Mouse (Mus musculus) G1E (cell line): ENCODE measurements around the gene Gm28308. TPM values are rescaled to one million over a fixed set of nuclear protein-coding genes. Genes with fewer than 3 reads are reported as not detected.

ENCODE experiments used
- ATAC-seq: 2 replicates; pipeline ENCODE4 v1.8.0; 2016; ENCODE audit warnings: mild to moderate bottlenecking; ENCODE audit not compliant: insufficient number of reproducible peaks, poor library complexity, low FRiP score, severe bottlenecking; ENCODE audit errors: extremely low read depth
- DNase-seq: peaks from one replicate; pipeline ENCODE4 v3.0.0; 2012; ENCODE audit warnings: low spot score
- H3K27me3 ChIP-seq: 2 replicates; pipeline ENCODE4 v1.6.1; 2012; ENCODE audit warnings: mild to moderate bottlenecking, low read length, inconsistent platforms; ENCODE audit not compliant: insufficient read depth
- H3K36me3 ChIP-seq: replicated peaks from 2 replicates; pipeline ENCODE3; 2012; ENCODE audit warnings: mild to moderate bottlenecking, inconsistent platforms
- H3K4me1 ChIP-seq: 2 replicates; pipeline ENCODE4 v1.6.1; 2012; ENCODE audit warnings: low read depth, low read length, inconsistent platforms, mixed read lengths; ENCODE audit not compliant: insufficient read depth
- H3K4me3 ChIP-seq: 2 replicates; pipeline ENCODE4 v1.5.1; 2012; ENCODE audit warnings: low read depth, mild to moderate bottlenecking, inconsistent platforms, low read length, moderate library complexity, mixed read lengths
- H3K9me3 ChIP-seq: replicated peaks from 2 replicates; pipeline ENCODE4 v1.6.1; 2012; ENCODE audit warnings: inconsistent platforms
- CTCF ChIP-seq: IDR thresholded peaks from 2 replicates; pipeline ENCODE4 v1.5.1; 2012; ENCODE audit warnings: low read depth, low read length, inconsistent platforms, mixed read lengths
- GATA1 ChIP-seq: IDR thresholded peaks from 2 replicates; pipeline ENCODE4 v1.6.1; 2012; ENCODE audit warnings: borderline replicate concordance, low read length, inconsistent platforms, mixed read lengths
- GATA2 ChIP-seq: IDR thresholded peaks from 2 replicates; pipeline ENCODE4 v1.6.1; 2012; ENCODE audit warnings: low read depth, low read length, inconsistent platforms, borderline replicate concordance
- POLR2AphosphoS5 ChIP-seq: IDR thresholded peaks from 2 replicates; pipeline ENCODE4 v1.6.1; 2012; ENCODE audit warnings: low read depth, low read length, inconsistent platforms; ENCODE audit not compliant: insufficient replicate concordance
- TAL1 ChIP-seq: conservative IDR thresholded peaks from 2 replicates; pipeline ENCODE4 v1.6.1; 2012; ENCODE audit warnings: low read depth, low read length, inconsistent platforms, mixed read lengths
- polyA plus RNA-seq: library from polyadenylated mRNA; stranded (reverse); fragments of >175 nt; gene quantifications from 2 replicates; pipeline ENCODE4 v1.2.3, GENCODE M21; 2012
- total RNA-seq, 2 experiments: library from RNA; stranded (forward) in 1 of 2; stranded (reverse) in 1 of 2; fragments of 200-1000 nt in 1 of 2; fragments of >200 nt in 1 of 2; fragmentation: Nextera tagmentation in 1 of 2; gene quantifications; 2 replicates each; pipeline ENCODE4 v1.2.3; 2014 to 2017

Gene Gm28308
- total and polyA plus RNA-seq, 3 experiments = not detected

DNA sequence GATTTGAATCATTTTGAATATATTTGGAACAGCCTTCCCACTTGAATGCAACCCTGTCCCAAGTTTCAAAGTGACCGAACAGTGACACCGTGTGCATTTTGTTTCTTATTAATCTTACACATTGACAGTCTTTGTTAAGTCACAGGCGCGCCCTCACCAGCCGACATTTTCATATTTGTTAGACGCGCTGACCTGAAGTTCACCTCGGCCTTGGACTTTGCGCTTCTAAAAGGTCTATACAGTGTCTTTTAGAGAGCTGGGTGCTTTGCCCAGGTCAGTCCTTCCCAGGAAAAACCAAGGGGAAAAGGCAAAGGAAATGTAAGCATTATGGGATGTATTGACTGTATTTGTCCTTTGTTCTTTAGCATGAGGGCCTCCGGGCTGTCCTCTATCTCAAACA, 18.4 kb downstream of the Gm28308 start:
- DNase-seq (no peak), ATAC-seq (no peak)
- no peak for TF ChIP-seq CTCF
- no peak for TF ChIP-seq GATA2
- no peak for TF ChIP-seq POLR2AphosphoS5
- no peak for TF ChIP-seq TAL1
- no peak for TF ChIP-seq GATA1
- no peaks in the 10 kb centered on the region for H3K4me1 ChIP-seq
- no peaks in the 10 kb centered on the region for H3K27me3 ChIP-seq
- no peak overlapping the region for H3K4me3 ChIP-seq
- no peaks in the 10 kb centered on the region for H3K36me3 ChIP-seq
- peaks cover 10% of the 10 kb centered on the region for H3K9me3 ChIP-seq

DNA sequence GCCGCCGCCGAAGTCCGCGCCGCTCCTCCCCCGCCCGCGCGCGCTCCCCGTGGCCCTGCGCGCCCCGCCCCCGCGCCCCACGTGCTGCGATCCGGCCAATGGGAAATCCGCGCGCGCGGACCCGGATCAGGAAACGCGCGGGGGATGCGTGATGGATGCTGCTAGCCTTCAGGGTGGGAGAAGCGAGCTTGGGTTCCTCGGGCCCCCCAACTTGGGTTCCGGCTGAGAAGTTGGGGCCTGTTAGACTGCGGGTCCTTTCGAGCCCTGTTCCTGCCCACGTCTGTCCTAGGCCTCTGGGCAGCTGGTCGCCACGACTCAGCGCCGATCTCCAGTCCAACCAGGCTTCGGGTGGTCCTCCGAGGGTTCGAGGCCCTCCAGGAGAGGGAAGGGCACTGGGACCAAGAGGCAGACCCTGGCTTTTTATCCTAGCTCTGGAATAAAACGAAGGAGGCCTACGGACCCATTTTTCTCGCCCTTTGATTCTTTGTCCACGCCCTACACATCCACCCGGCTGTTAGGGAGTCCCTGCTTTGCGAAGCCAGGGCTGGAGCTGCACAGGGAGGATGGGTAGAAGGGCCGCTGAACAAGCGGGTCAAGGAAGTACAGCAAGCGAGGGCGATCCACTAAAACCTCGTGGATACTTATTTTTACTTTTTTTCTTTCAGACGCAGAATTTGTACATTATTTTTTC, 21.1 kb downstream of the Gm28308 start:
- no peak for TF ChIP-seq CTCF
- TF ChIP-seq GATA2 = no peak
- no peak for TF ChIP-seq POLR2AphosphoS5
- TF ChIP-seq TAL1 = no peak
- no peak for TF ChIP-seq GATA1
- H3K4me1 ChIP-seq = no peaks in the 10 kb centered on the region
- H3K27me3 ChIP-seq = no peaks in the 10 kb centered on the region
- ATAC-seq = no peak
- no peaks in the 10 kb centered on the region for H3K36me3 ChIP-seq
- DNase-seq = no peak
- peaks cover 10% of the 10 kb centered on the region for H3K9me3 ChIP-seq
- no peak overlapping the region for H3K4me3 ChIP-seq

GRCm38 (mm10) chr6:52190906-52191810, 22.0 kb downstream of the Gm28308 start, which contains the start of gene Hoxa4:
Hoxa4 (minus strand) TSS chr6:52191753.
- no peak for ATAC-seq
- DNase-seq = no peak
- H3K27me3 ChIP-seq = no peaks in the 10 kb centered on the region
- no peaks in the 10 kb centered on the region for H3K36me3 ChIP-seq
- H3K9me3 ChIP-seq = peaks cover 10% of the 10 kb centered on the region
- TF ChIP-seq POLR2AphosphoS5 (no peak), TAL1 (no peak), CTCF (no peak), GATA1 (no peak), GATA2 (no peak)
- H3K4me1 ChIP-seq = no peaks in the 10 kb centered on the region
- no peak within 1 kb of the TSS for H3K4me3 ChIP-seq

GRCm38 (mm10) chr6:52190410-52190809, 22.7 kb downstream of the Gm28308 start:
- ATAC-seq (no peak), DNase-seq (no peak)
- Histone ChIP-seq H3K4me3 (no peak overlapping the region), H3K36me3 (no peaks in the 10 kb centered on the region), H3K4me1 (no peaks in the 10 kb centered on the region), H3K9me3 (peaks cover 10% of the 10 kb centered on the region), H3K27me3 (no peaks in the 10 kb centered on the region)
- no peak for TF ChIP-seq GATA1
- TF ChIP-seq TAL1 = no peak
- no peak for TF ChIP-seq POLR2AphosphoS5
- TF ChIP-seq GATA2 = no peak
- no peak for TF ChIP-seq CTCF

DNA sequence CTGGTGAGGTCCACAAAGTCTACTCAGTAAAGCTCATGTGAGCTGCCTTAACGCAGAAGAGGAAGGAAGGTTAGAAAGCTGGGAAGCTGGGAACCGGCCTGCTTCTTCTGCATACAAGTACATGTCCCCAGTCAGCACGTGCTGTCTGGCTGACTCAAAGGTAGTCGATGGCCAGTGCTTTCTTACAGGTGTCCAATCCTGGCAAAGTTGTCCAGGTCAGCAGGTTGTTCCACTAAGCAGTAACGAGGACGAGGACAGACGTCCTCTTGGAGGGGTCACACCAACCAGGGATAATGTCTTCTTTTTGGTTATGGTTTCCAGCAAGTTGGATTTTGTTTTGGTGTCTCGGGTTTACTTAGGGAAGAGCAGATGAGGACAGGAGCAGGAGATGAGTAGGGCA, 23.2 kb downstream of the Gm28308 start:
- H3K4me1 ChIP-seq = no peaks in the 10 kb centered on the region
- ATAC-seq = no peak
- no peak for TF ChIP-seq CTCF
- no peak for TF ChIP-seq POLR2AphosphoS5
- no peak for TF ChIP-seq GATA2
- H3K4me3 ChIP-seq = no peak overlapping the region
- H3K9me3 ChIP-seq = peaks cover 10% of the 10 kb centered on the region
- DNase-seq = no peak
- no peaks in the 10 kb centered on the region for H3K36me3 ChIP-seq
- H3K27me3 ChIP-seq = no peaks in the 10 kb centered on the region

GRCm38 (mm10) chr6:52189172-52189591, 24.0 kb downstream of the Gm28308 start:
- H3K4me1 ChIP-seq = no peaks in the 10 kb centered on the region
- no peak overlapping the region for H3K4me3 ChIP-seq
- TF ChIP-seq TAL1 (no peak), GATA1 (no peak), GATA2 (no peak), POLR2AphosphoS5 (no peak), CTCF (no peak)
- DNase-seq = no peak
- H3K9me3 ChIP-seq = peaks cover 10% of the 10 kb centered on the region
- no peak for ATAC-seq
- H3K27me3 ChIP-seq = peaks cover 4% of the 10 kb centered on the region; the same call in 1 of the 2 replicates
- H3K36me3 ChIP-seq = no peaks in the 10 kb centered on the region
